In genomic region chr14:121405120-121405519, GRCm38 (mm10) we compare ENCODE assay signal across 8 mouse cellular contexts. TPM values are rescaled to one million over a fixed set of nuclear protein-coding genes. Genes with fewer than 3 reads are reported as not detected.
A peak's percentile ranks its signal among the peaks of the same experiment; 100 is the strongest.
DNase-seq lines count a peak whose midpoint lies in the region; ATAC-seq lines count a peak whose summit lies in the region.

No protein-coding gene starts in this region.

- peak overlapping the region; percentile 54 for H3K4me2 ChIP-seq in kidney, embryonic 15.5 days
- peak overlapping the region; percentile 46 for H3K4me2 ChIP-seq in embryonic facial prominence, embryonic 14.5 days (ENCODE audit: low read depth, low read length)

- 41% methylated on average over 13 of the region's 13 CpGs for WGBS in kidney, embryonic 15.5 days
- WGBS in embryonic facial prominence, embryonic 14.5 days: 54% methylated on average over 12 of the region's 13 CpGs

- H3K9ac ChIP-seq in kidney, embryonic 15.5 days: no peak overlapping the region
- H3K9ac ChIP-seq in embryonic facial prominence, embryonic 14.5 days (ENCODE audit: low read depth, low read length): no peak overlapping the region; the same call in 1 of the 2 replicates

- no peak for ATAC-seq in kidney, embryonic 15.5 days (replicated peaks; ENCODE audit: low FRiP score)
- ATAC-seq in embryonic facial prominence, embryonic 14.5 days (ENCODE audit: low read depth): peak; percentile 37; the same call in 1 of the 2 replicates

- H3K4me1 ChIP-seq in kidney, embryonic 15.5 days: 0 out of 2 replicates have a peak, but pooled peaks cover 7% of the 10 kb centered on the region
- no peaks in the 10 kb centered on the region for H3K4me1 ChIP-seq in embryonic facial prominence, embryonic 14.5 days (ENCODE audit: control insufficient read depth, insufficient read depth, low read length)

- H3K9me3 ChIP-seq in kidney, embryonic 15.5 days (replicated peaks): no peaks in the 10 kb centered on the region
- 0 out of 2 replicates have a peak, but pooled peaks cover 3% of the 10 kb centered on the region for H3K9me3 ChIP-seq in embryonic facial prominence, embryonic 14.5 days (ENCODE audit: control insufficient read depth, low read length)

- no peak for DNase-seq in kidney, adult 8-10 months
- peak; percentile 49 for DNase-seq in embryonic facial prominence, embryonic 14.5 days (ENCODE audit: low spot score)
- peak; percentile 14 to 42 for DNase-seq in kidney, postnatal 25 days
- peak; percentile 79 for DNase-seq in naive thymus-derived CD4-positive, alpha-beta T cell, adult 2 months (ENCODE audit: low read depth)
- no peak for DNase-seq in right cerebral cortex, adult 2 months (ENCODE audit: low spot score in 2 of 2)
- DNase-seq in urinary bladder, adult 2 months (ENCODE audit: low spot score): no peak
- DNase-seq in lung, postnatal 4 days: no peak

- H3K27ac ChIP-seq in kidney, embryonic 15.5 days: no peak overlapping the region
- H3K27ac ChIP-seq in embryonic facial prominence, embryonic 14.5 days (replicated peaks; ENCODE audit: low read depth, low read length): no peak overlapping the region

- H3K4me3 ChIP-seq in kidney, embryonic 15.5 days (replicated peaks): peak overlapping the region; percentile 12
- H3K4me3 ChIP-seq in embryonic facial prominence, embryonic 14.5 days (ENCODE audit: low read depth, low read length): no peak overlapping the region

- H3K27me3 ChIP-seq in kidney, embryonic 15.5 days: no peaks in the 10 kb centered on the region
- H3K27me3 ChIP-seq in embryonic facial prominence, embryonic 14.5 days (replicated peaks; ENCODE audit: control insufficient read depth, insufficient read depth, low read length): no peaks in the 10 kb centered on the region

- no peaks in the 10 kb centered on the region for H3K36me3 ChIP-seq in kidney, embryonic 15.5 days
- no peaks in the 10 kb centered on the region for H3K36me3 ChIP-seq in embryonic facial prominence, embryonic 14.5 days (ENCODE audit: control insufficient read depth, insufficient read depth, low read length)

RNA-seq across cellular contexts. Expression of gene Stk24, which starts 25.3 kb away (rescaled TPM):
- 37.9 and 39.3 TPM in 2 replicates for polyA plus RNA-seq in kidney, embryonic 15.5 days (2015; fragmentation: Nextera tagmentation; extraction: Ambion mirVana)
- polyA plus RNA-seq in embryonic facial prominence, embryonic 14.5 days (2014; fragmentation: Nextera tagmentation; extraction: Ambion mirVana): 38.9 and 46.0 TPM in 2 replicates
- 60.4 and 67.3 TPM in 2 replicates for polyA plus RNA-seq in urinary bladder, adult 2 months (2012; rRNA removed)

Comparison
In these comparisons a context has a peak if more than half of its experiments do, and no peak if none do; other contexts are left out.
1. DNase-seq: peak in embryonic facial prominence, embryonic 14.5 days (single experiment), kidney, postnatal 25 days (2 of 2) and naive thymus-derived CD4-positive, alpha-beta T cell, adult 2 months (single experiment); none in kidney, adult 8-10 months (0 of 2), right cerebral cortex, adult 2 months (0 of 2), urinary bladder, adult 2 months (single experiment) and lung, postnatal 4 days (0 of 2).